Mouse (Mus musculus) spleen, adult 12 weeks (tissue): ENCODE measurements around the gene Hrct1.
A peak's percentile ranks its signal among the peaks of the same experiment; 100 is the strongest.

Experiments used
- DNase-seq: peaks from one replicate; pipeline ENCODE4 v3.0.0; 2022; ENCODE audit warnings: low spot score

The Hrct1 gene

GRCm38 (mm10) chr4:43726995-43727394 lies at the start of gene Hrct1:
TSS of gene Hrct1 (plus strand) at chr4:43727188.
- DNase-seq = no peak

- DNase-seq = no peak
Observed at GRCm38 (mm10) chr4:43678541-43678940, 48.4 kb upstream of the Hrct1 start.

GRCm38 (mm10) chr4:43679416-43680043 lies 47.5 kb upstream of the Hrct1 start:
- no peak for DNase-seq

GRCm38 (mm10) chr4:43690021-43690420 lies 37.0 kb upstream of the Hrct1 start:
- DNase-seq = no peak

GRCm38 (mm10) chr4:43691026-43691425 lies 36.0 kb upstream of the Hrct1 start:
- no peak for DNase-seq

- DNase-seq = no peak
Observed at GRCm38 (mm10) chr4:43693806-43694241, 33.2 kb upstream of the Hrct1 start.

- DNase-seq = no peak
Observed at GRCm38 (mm10) chr4:43694439-43695248, 32.3 kb upstream of the Hrct1 start.

- no peak for DNase-seq
Observed at GRCm38 (mm10) chr4:43695249-43695671, 31.7 kb upstream of the Hrct1 start.

- no peak for DNase-seq
Observed at GRCm38 (mm10) chr4:43696561-43696960, 30.4 kb upstream of the Hrct1 start.

- no peak for DNase-seq
Observed at GRCm38 (mm10) chr4:43700707-43701106, 26.3 kb upstream of the Hrct1 start, which contains the start of gene Olfr70. TSS of gene Olfr70 (minus strand) at chr4:43700807.

- DNase-seq = no peak
Observed at GRCm38 (mm10) chr4:43703439-43703838, 23.5 kb upstream of the Hrct1 start.

GRCm38 (mm10) chr4:43703851-43704250 lies 23.1 kb upstream of the Hrct1 start:
- no peak for DNase-seq

- DNase-seq = no peak
Observed at GRCm38 (mm10) chr4:43705991-43706390, 21.0 kb upstream of the Hrct1 start.

- no peak for DNase-seq
Observed at GRCm38 (mm10) chr4:43709869-43710268, 17.1 kb upstream of the Hrct1 start, which contains the start of gene Olfr71. TSS of gene Olfr71 (minus strand) at chr4:43710255.

GRCm38 (mm10) chr4:43711821-43712220 lies 15.2 kb upstream of the Hrct1 start:
- DNase-seq = peak; percentile 57

- no peak for DNase-seq
Observed at GRCm38 (mm10) chr4:43713652-43714219, 13.3 kb upstream of the Hrct1 start.

GRCm38 (mm10) chr4:43720491-43721228 lies 6.3 kb upstream of the Hrct1 start:
- DNase-seq = no peak

- no peak for DNase-seq
Observed at GRCm38 (mm10) chr4:43722191-43722590, 4.8 kb upstream of the Hrct1 start.

GRCm38 (mm10) chr4:43724764-43725163 lies 2.2 kb upstream of the Hrct1 start:
- no peak for DNase-seq

- no peak for DNase-seq
Observed at GRCm38 (mm10) chr4:43726228-43726993, 577 bp upstream of the Hrct1 start.
